Mouse (Mus musculus) cerebellum, adult 18-20 months (tissue): ENCODE measurements around the gene Sacm1l.

Experiments used
- DNase-seq, 2 experiments: peaks; one replicate each; pipeline ENCODE4 v3.0.0; 2021

Gene Sacm1l

GRCm38 (mm10) chr9:123509638-123510604 lies 19.6 kb upstream of the Sacm1l start:
- DNase-seq: no peak

- no peak for DNase-seq
Observed at GRCm38 (mm10) chr9:123510926-123511325, 18.6 kb upstream of the Sacm1l start.

GRCm38 (mm10) chr9:123512482-123512881 lies 17.1 kb upstream of the Sacm1l start:
- no peak for DNase-seq

GRCm38 (mm10) chr9:123515087-123515486 lies 14.5 kb upstream of the Sacm1l start:
- no peak for DNase-seq

- DNase-seq: no peak
Observed at GRCm38 (mm10) chr9:123516641-123517385, 12.7 kb upstream of the Sacm1l start.

- DNase-seq: no peak
Observed at GRCm38 (mm10) chr9:123518969-123519894, 10.3 kb upstream of the Sacm1l start.

GRCm38 (mm10) chr9:123520735-123521134 lies 8.8 kb upstream of the Sacm1l start:
- no peak for DNase-seq

GRCm38 (mm10) chr9:123523676-123524075 lies 5.9 kb upstream of the Sacm1l start:
- peak; percentile 16 to 39 for DNase-seq

GRCm38 (mm10) chr9:123525095-123525494 lies 4.5 kb upstream of the Sacm1l start:
- DNase-seq: peak; percentile 74 to 76

- DNase-seq: no peak
Observed at GRCm38 (mm10) chr9:123526502-123526901, 3.1 kb upstream of the Sacm1l start.

GRCm38 (mm10) chr9:123528087-123528925 lies 1.3 kb upstream of the Sacm1l start:
- peak in 1 of 2 experiments; percentile 41 for DNase-seq

GRCm38 (mm10) chr9:123528926-123529295 lies 648 bp upstream of the Sacm1l start:
- DNase-seq: peak; percentile 49 to 63

- no peak for DNase-seq
Observed at GRCm38 (mm10) chr9:123530158-123530475, 558 bp downstream of the Sacm1l start.

GRCm38 (mm10) chr9:123530566-123531130 lies 1.1 kb downstream of the Sacm1l start:
- DNase-seq: no peak

GRCm38 (mm10) chr9:123531234-123531633 lies 1.7 kb downstream of the Sacm1l start:
- DNase-seq: no peak

GRCm38 (mm10) chr9:123536613-123537012 lies 7.1 kb downstream of the Sacm1l start:
- no peak for DNase-seq

- DNase-seq: no peak
Observed at GRCm38 (mm10) chr9:123538189-123538588, 8.6 kb downstream of the Sacm1l start.

GRCm38 (mm10) chr9:123539093-123539492 lies 9.5 kb downstream of the Sacm1l start:
- no peak for DNase-seq

GRCm38 (mm10) chr9:123539823-123540222 lies 10.3 kb downstream of the Sacm1l start:
- no peak for DNase-seq

GRCm38 (mm10) chr9:123554599-123554998 lies 25.0 kb downstream of the Sacm1l start:
- peak in 1 of 2 experiments; percentile 10 for DNase-seq
